Mouse (Mus musculus): ENCODE results near the gene Fam180a.

- TF ChIP-seq ELF1 (IDR thresholded peaks at IDR 0.05; ENCODE audit: low read depth, low read length) (no peak), CTCF (conservative IDR thresholded peaks at IDR 0.05 in 1 of 2, IDR thresholded peaks at IDR 0.05 in 1 of 2; ENCODE audit: low read depth in 2 of 2, low read length in 2 of 2) (no peak), MEF2A (IDR thresholded peaks at IDR 0.05; ENCODE audit: borderline replicate concordance, low read depth, low read length) (no peak), E2F4 (IDR thresholded peaks at IDR 0.05; ENCODE audit: insufficient replicate concordance, low read depth, low read length) (no peak), EP300 (IDR thresholded peaks at IDR 0.05; ENCODE audit: low read length) (no peak), SIN3A (IDR thresholded peaks at IDR 0.05; ENCODE audit: low read length) (no peak), USF2 (conservative IDR thresholded peaks at IDR 0.05; ENCODE audit: low read depth, low read length) (no peak), POLR2A (IDR thresholded peaks at IDR 0.05; ENCODE audit: low read depth, low read length) (no peak)
These were observed 23.8 kb upstream of the Fam180a start for GRCm38 (mm10) chr6:35349784-35350183.
